Comparison of ENCODE assay signal across 10 mouse cellular contexts in the genomic region with DNA sequence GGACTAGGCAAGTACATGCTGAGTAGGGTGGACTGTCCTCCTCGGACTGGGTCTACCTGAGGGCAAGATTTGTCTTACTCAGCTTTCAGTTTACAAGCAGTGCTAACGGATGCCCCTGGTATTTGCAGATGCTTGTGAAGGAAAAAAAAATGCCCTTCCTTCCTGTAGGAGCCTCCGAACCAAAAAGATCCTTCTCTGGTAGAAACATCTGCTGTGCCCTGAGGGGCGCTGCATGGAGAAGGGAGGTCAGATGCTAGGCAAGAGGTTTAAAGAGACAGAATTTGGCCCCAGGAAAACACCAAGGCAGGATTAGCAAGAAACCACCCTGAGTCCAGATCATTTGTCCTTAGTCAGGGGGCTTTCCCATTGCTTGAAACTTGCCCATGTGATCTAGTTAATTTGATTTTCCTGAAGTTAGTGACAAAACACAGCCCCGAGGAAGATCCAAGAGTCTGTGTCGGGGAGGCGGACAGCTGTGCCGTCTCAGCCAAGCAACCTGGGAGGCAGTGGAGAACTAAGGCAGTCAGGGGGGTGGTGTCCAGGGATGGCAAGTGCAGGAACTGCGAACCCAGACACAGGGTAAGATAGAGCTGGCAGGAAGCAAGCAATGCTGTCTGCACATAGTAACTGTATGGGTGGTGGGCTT. TPM values are rescaled to one million over a fixed set of nuclear protein-coding genes. Genes with fewer than 3 reads are reported as not detected.
DNase-seq lines count a peak whose midpoint lies in the region; ATAC-seq and TF ChIP-seq lines count a peak whose summit lies in the region.
"Had no signal": no experiment of that assay in that cellular context is flagged by ENCODE, and none has a peak within 500 bp of the region (broad histone marks: within the 10 kb centered on the region; RNA-seq: fewer than 3 reads in every experiment).

No protein-coding gene starts in this region.

- H3K9ac ChIP-seq in lung, postnatal 0 days (replicated peaks; ENCODE audit: low read depth) = no peak overlapping the region
- peak overlapping the region; percentile 32; the same call in 1 of the 2 replicates for H3K9ac ChIP-seq in liver, embryonic 16.5 days (ENCODE audit: low read depth, low read length)

- no peaks in the 10 kb centered on the region for H3K36me3 ChIP-seq in lung, postnatal 0 days (ENCODE audit: insufficient read depth, low read length)
- no peaks in the 10 kb centered on the region; the same call in 1 of the 2 replicates for H3K36me3 ChIP-seq in liver, embryonic 16.5 days (ENCODE audit: control insufficient read depth, insufficient read depth)

- no peak for TF ChIP-seq CTCF in lung, postnatal 0 days (IDR thresholded peaks at IDR 0.05)

- no peaks in the 10 kb centered on the region for H3K9me3 ChIP-seq in lung, postnatal 0 days (ENCODE audit: low read length)
- no peaks in the 10 kb centered on the region for H3K9me3 ChIP-seq in liver, embryonic 16.5 days (replicated peaks; ENCODE audit: control insufficient read depth, low read length)

- H3K27ac ChIP-seq in lung, postnatal 0 days (ENCODE audit: low read length) = no peak overlapping the region
- H3K27ac ChIP-seq in liver, embryonic 16.5 days (ENCODE audit: low read length) = peak overlapping the region; percentile 50; the same call in 1 of the 2 replicates

- WGBS in lung, postnatal 0 days = 36% methylated on average over 9 of the region's 9 CpGs
- WGBS in liver, embryonic 16.5 days (ENCODE audit: insufficient replicate concordance) = 52% methylated on average over 9 of the region's 9 CpGs

- no peaks in the 10 kb centered on the region for H3K27me3 ChIP-seq in lung, postnatal 0 days (replicated peaks; ENCODE audit: insufficient read depth, low read length)
- no peaks in the 10 kb centered on the region for H3K27me3 ChIP-seq in liver, embryonic 16.5 days (ENCODE audit: control insufficient read depth, insufficient read depth, low read depth, low read length)

- no peak for ATAC-seq in lung, postnatal 0 days
- ATAC-seq in granulocyte monocyte progenitor cell, adult 5-6 weeks (replicated peaks; ENCODE audit: poor library complexity, severe bottlenecking) = 0 out of 2 replicates have a peak, but pooled peaks have one; percentile 8
- ATAC-seq in liver, embryonic 16.5 days (ENCODE audit: low read depth) = no peak

- H3K4me3 ChIP-seq in lung, postnatal 0 days (ENCODE audit: low read depth, low read length) = no peak overlapping the region
- no peak overlapping the region for H3K4me3 ChIP-seq in liver, embryonic 16.5 days (ENCODE audit: low read depth, low read length)
- H3K4me3 ChIP-seq: erythroblast, embryonic 14.5 days; myocyte had no signal

- TF ChIP-seq EP300 in lung, postnatal 0 days (IDR thresholded peaks at IDR 0.05) = no peak

- peak; percentile 38 for DNase-seq in adrenal gland, postnatal 14 days
- DNase-seq in adrenal gland, postnatal 10 days = no peak
- DNase-seq in lung, postnatal 0 days (ENCODE audit: low spot score) = peak; percentile 28
- no peak for DNase-seq in lung, postnatal 25 days (ENCODE audit: low spot score)
- no peak for DNase-seq in natural killer cell, adult 2 months (ENCODE audit: low spot score in 2 of 2)
- no peak for DNase-seq in ovary, adult 18-20 months (ENCODE audit: low spot score)

- 0 out of 2 replicates have a peak overlapping the region, but pooled peaks have one; percentile 42 for H3K4me2 ChIP-seq in lung, postnatal 0 days (replicated peaks; ENCODE audit: low read depth, low read length)
- H3K4me2 ChIP-seq in liver, embryonic 16.5 days (ENCODE audit: low read depth, low read length) = no peak overlapping the region

- peaks cover 28% of the 10 kb centered on the region for H3K4me1 ChIP-seq in lung, postnatal 0 days (ENCODE audit: insufficient read depth, low read depth, low read length)
- peaks cover 48% of the 10 kb centered on the region for H3K4me1 ChIP-seq in liver, embryonic 16.5 days (ENCODE audit: control insufficient read depth, low read depth, low read length)

RNA-seq across cellular contexts. Expression of gene Map3k1, which starts 19.2 kb away (rescaled TPM):
- 60.4 and 62.0 TPM in 2 replicates for total RNA-seq in adrenal gland, postnatal 14 days (2021)
- 10 to 100 TPM; 51.1 to 81.1 TPM for total RNA-seq in adrenal gland, postnatal 10 days (2021)
- 16.6 and 18.0 TPM in 2 replicates for polyA plus RNA-seq in lung, postnatal 0 days (2015; fragmentation: Nextera tagmentation; extraction: Ambion mirVana)
- 33.6 and 43.6 TPM in 2 replicates for total RNA-seq in granulocyte monocyte progenitor cell, adult 5-6 weeks (2014; fragmentation: Nextera tagmentation)
- 54.3 and 66.2 TPM in 2 replicates for total RNA-seq in granulocyte monocyte progenitor cell, adult 5-6 weeks (2017)
- 12.8 and 13.7 TPM in 2 replicates for polyA plus RNA-seq in liver, embryonic 16.5 days (2015; fragmentation: Nextera tagmentation; extraction: Ambion mirVana)

Comparison
In these comparisons a context has a peak if more than half of its experiments do, and no peak if none do; other contexts are left out.
1. DNase-seq: peak in adrenal gland, postnatal 14 days (single experiment) and lung, postnatal 0 days (single experiment); none in adrenal gland, postnatal 10 days (single experiment), lung, postnatal 25 days (single experiment), natural killer cell, adult 2 months (0 of 2) and ovary, adult 18-20 months (single experiment).